Mouse (Mus musculus): ENCODE measurements around the gene Ankfn1.

Gene Ankfn1

DNA sequence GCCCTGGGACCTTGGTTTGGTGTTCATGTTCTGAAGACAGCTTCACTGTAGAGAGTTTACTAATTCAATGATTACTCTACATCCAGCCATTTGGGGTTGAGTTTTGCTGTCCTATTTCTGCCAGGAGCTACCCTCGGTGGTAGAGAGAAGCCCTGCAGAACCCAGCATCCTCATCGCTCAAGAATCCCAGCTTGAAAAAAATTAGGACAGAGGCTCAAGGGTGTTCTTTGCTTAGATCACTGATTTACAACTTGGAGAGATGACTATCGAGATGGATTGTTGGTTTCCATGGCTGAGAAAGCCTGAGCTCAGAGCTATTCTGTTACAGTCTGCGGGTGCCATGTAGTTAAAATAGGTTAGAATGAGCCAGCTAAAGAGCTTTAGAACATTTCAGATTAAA, 209.2 kb downstream of the Ankfn1 start:
- no peak for TF ChIP-seq GATA4 (IDR thresholded peaks at IDR 0.05; ENCODE audit: insufficient replicate concordance, low read length)

DNA sequence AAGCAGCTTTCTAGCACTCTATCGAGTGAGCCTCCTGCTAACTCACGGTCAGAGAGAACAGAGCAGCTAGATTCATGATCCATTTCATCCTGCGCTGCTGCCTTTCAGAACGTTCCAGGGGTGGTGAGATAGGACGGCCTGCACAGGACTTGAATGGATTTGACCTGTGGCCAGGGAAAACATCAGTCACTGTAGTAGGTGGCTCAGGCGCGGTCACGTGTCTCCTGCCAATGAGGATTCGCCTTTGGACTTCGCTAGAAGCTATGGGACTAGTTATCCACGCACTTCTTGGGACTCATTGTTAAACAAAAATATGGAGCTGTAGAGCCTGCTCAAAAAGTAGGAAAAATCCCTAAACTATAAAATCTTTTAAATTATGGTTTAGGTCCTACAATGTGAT, 226.0 kb downstream of the Ankfn1 start:
- TF ChIP-seq GATA4 (IDR thresholded peaks at IDR 0.05; ENCODE audit: insufficient replicate concordance, low read length): no peak

DNA sequence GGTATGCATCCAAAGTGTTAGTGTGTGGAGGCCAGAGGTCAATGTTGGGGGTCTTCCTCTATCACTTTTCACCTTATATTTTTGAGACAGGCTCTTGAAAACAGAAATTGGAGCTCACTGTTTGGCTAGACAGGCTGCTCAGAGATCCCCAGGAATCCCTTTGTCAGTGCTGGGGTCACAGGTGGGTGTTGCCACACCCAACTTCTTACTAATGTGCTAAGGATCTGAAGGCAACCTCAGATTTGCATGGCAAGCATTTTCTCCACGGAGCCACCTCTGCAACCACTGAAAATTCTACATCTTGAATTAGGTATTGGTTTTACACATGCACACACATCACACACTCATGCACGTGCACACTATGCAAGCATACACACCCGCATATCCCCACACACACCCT, 226.5 kb downstream of the Ankfn1 start:
- TF ChIP-seq GATA4 (IDR thresholded peaks at IDR 0.05; ENCODE audit: insufficient replicate concordance, low read length): no peak

DNA sequence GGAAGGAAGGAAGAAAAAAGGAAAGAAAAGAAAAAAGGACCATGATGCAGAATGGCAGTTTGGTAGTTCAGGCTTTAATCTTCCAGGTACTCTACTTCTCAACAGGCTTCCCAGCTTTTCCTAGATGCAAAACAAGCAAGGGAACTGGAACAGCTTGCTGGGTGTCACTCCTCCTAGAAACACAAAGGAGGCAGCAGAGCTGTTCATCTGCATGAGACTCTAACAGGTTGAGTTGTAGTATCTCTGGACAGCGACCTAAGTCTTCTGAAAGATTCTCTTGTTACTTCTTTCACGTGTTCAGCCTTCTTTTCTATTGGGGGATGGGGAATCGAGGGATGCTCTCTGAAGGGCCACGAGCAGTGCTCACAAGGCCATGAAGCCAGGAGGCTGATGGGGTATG, 228.7 kb downstream of the Ankfn1 start:
- TF ChIP-seq GATA4 (IDR thresholded peaks at IDR 0.05; ENCODE audit: insufficient replicate concordance, low read length): no peak

DNA sequence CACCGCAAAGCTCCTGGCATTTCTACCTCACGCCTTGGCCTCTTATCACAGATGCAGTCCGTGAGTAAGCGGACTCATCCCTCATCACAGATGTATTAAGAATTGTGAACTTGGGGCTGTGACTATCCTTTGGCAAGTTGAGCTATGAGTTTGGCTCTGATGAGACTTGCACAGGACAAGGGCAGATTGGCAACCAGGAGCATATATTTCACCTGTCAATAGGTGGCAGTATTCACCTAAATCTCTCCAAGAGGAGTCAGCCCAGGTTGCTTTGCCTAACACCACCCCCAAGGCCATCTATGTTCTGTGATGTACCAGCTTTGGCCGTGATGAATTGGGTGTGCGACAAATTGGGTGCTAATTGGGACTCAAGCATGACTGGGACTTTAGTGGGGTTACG, 231.3 kb downstream of the Ankfn1 start:
- TF ChIP-seq GATA4 (IDR thresholded peaks at IDR 0.05; ENCODE audit: insufficient replicate concordance, low read length): no peak

DNA sequence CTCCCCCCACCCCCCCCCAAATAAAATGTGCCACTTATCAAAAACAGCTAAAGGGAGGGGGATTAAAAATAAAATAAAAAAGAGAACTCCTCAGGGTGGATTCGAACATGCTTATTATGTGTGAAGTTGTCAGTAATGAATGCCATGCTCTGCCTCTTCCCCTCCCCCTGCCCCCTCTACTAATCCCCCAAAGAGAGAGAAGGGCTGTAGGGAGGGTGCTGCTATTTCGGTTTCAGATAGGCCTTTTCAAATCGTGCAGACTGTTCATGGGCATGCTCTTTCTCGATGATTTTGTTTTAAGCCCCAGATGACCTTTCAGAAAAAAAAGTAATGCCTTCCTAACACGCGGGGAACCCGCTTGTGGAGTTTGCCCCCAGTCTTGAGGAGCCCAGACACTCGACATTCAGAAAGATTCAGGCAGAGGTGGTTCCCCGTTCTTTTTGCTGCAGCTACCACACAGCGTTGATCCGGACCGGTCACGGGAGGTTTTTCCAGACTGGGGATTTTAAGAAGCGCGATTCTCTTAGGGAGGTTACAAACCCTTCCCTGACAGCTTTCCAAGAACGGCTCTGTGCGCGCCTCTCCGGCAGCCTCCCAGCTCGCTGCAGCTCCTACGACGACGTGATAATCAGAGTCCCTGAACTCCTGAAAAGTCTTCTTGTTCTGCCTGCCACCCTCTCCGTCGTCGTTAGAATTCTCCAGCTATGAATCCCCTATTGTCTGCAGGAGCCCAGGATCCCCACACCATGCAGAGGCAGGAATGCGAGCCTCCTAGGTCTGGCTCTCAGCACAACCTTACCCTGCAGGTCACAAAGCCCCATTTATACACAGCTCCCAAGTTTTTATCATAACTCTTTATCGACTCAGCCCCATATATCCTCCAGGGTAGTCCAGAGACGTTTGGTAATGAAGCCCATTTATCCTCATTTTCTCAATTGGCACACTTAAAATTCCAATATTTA, 232.3 kb downstream of the Ankfn1 start:
- no peak for TF ChIP-seq GATA4 (IDR thresholded peaks at IDR 0.05; ENCODE audit: insufficient replicate concordance, low read length)

DNA sequence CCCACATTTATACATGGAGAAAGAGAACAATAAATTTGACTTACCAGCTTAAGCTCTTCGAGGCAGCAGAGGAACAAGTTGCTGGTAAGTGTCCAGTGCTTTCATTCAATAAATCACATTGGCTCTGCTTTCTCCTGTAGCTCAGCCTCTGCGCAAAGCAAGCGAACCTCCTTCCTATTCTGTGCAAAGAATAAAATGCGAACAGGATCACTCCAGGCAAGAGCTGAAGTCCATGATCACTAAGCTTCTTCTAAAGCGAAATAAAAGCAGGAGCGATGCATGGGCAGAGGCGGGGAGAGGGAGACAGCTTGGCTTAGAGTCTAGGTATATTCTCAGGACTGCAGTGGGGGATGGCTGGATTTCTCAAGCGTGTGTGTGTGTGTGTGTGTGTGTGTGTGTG, 239.1 kb downstream of the Ankfn1 start:
- no peak for TF ChIP-seq GATA4 (IDR thresholded peaks at IDR 0.05; ENCODE audit: insufficient replicate concordance, low read length)

DNA sequence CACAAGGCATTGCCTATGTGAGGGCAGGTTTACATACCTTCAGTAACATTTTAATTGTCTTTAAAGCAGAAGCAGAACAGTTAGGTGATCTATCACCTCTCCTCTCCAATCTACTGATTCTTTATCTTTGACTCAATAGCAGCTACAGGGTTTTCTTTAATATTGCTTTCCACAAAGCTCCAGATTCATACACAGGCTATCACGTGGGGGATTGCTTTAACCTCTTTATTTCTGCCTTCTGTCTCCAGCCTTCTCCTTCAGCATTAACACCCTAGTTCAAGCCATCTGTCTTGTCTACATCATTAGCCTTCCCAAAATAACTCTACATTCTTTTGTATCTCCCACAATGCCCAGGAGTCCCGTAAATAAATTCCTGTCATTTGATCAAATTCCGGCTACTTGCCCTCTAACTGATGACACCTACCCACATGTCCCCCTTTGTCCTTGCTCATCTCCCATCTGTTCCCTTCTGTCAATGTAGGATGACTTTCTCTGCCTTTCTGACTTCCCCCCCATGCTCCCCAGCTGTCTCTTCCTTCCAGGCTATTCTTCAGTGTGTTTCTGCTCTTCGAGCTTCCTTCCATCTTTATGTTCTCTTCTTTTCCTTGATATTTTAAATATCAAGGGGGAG, 249.5 kb downstream of the Ankfn1 start:
- TF ChIP-seq GATA4 (IDR thresholded peaks at IDR 0.05; ENCODE audit: insufficient replicate concordance, low read length): no peak

DNA sequence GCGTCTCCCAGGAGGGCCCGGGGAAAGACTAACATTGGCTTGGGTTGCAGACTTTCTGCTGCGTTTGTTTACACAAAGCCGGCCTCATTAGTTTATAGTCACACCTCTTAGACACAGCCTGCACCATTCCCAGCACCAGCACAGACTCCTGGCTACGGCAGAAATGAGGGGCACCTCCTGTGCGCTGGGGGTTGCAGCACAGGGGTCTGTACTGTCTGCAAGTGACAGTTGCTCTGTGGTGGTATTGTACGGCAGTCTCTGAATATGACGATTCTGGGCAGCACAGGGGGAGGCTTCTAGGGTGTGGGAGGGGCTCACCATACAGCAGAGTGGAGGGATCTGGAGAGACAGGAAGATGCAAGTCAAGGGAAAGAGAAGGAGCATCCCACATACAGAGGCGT, 262.0 kb downstream of the Ankfn1 start:
- no peak for TF ChIP-seq GATA4 (IDR thresholded peaks at IDR 0.05; ENCODE audit: insufficient replicate concordance, low read length)

DNA sequence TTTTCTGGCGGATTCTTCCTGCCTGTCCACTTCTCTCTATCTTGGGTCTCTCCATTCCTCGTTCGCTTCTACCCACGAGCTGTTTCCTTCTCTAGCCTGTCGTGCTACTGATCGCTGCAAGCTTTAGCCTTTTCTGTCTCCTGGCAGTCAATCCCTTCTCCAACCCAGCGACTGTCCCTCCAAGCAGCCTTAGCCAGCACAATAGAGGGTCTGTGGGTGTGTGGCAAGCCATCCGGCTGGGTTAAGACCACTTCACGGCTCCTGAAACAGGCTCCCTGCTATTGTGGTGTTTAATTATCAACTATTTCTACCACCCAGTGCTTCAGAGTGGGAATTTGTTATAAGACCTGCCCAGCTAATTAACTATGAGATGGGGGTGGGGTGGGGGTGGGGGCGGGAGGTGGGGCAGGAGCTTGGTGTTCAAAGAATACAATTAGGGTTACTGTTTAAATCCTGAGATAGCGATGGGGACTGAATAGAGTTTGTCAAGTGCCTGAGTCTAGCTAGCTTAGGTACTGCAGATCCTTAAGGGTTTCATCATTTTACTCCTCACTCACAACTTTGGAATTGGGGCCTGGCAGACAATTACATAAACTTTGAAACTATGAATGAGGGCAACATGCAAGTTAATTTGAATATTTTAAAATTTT, 268.7 kb downstream of the Ankfn1 start:
- no peak for TF ChIP-seq GATA4 (IDR thresholded peaks at IDR 0.05; ENCODE audit: insufficient replicate concordance, low read length)

DNA sequence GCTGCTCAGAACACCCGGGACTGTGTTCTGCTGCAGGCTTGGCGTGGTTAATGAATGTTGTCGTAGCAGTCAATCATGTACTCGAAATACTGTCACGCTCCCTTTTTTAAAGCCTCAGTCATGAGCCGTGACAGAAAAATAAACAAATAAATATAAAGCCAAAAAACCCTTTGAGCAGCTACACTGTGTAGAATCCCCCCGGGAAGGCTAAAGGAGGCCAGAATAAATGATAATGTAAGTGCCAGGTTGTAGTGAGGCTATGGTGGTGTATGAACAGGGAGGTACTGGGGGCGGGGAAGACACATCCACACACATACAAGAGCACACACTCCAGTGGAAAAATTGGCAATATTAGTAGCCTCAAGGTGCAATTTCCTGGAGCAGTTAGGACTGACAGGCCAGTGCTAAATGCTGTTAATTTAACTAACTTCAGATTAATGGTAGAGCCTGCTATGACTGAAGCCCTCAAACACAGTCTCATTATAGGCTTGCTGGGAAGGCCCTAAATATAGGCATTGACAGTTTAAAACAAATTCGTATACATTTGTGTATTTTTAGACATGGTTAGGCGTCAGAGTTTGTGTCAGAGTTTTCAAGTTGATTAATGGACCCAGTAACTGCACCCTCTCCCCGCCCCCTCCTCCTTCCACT, 270.7 kb downstream of the Ankfn1 start:
- TF ChIP-seq GATA4 (IDR thresholded peaks at IDR 0.05; ENCODE audit: insufficient replicate concordance, low read length): no peak

DNA sequence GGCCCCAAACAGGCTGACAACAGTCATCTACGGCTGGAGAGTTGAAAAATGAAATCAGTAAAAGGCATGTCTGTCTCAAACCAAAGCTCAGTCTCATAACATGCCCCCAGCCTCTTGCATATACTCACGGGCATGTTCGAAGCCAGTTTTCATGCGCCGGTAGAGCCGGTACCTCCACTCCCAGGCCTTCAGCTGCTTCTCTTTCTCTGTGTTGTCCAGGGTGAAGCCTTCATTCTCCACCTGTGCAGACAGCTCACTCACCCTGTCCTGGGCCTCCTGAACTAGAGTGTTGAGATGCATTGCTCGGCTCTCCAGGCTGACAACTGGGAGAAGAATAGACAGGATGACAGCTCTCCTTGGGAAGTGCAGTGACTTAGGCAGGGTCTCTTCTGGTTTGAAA, 272.4 kb downstream of the Ankfn1 start:
- TF ChIP-seq GATA4 (IDR thresholded peaks at IDR 0.05; ENCODE audit: insufficient replicate concordance, low read length): no peak

DNA sequence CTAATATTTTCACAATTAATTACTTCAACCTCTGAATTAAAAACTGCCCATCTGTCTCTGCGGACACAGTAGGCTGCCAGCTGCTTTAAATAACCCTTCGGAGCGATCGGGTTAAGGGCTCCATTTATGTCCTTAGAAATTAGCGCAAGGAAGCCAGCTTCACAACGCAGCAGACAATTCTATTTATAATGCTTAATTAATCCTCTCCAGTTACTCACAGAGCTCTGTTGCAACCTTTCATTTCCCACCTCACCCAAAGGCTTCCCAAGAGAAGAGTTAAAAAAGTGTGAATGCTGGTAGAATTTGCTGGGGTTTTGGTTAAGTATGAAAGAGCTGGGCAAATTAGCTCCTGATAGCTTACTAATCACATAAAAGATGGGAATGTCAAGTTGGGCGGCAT, 275.7 kb downstream of the Ankfn1 start:
- TF ChIP-seq GATA4 (IDR thresholded peaks at IDR 0.05; ENCODE audit: insufficient replicate concordance, low read length): no peak

DNA sequence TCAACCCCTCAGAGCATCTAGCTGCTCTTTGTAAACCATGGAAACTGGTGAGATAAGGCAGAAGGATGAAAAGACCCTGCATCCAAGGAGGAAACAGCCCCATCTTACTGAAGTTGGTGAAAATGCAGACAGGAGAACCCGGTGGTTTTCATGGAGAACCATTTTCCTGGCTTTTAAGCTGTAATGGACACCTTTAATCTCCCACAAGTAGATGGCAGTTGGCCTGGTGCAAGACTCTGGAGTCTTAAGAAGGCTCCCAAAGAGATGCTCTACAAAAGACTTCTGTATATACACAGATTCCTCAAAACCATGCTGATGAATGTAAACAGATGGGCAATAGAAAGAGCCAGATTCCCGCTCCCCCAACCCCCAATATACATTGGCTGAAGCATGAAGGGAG, 276.5 kb downstream of the Ankfn1 start:
- no peak for TF ChIP-seq GATA4 (IDR thresholded peaks at IDR 0.05; ENCODE audit: insufficient replicate concordance, low read length)

DNA sequence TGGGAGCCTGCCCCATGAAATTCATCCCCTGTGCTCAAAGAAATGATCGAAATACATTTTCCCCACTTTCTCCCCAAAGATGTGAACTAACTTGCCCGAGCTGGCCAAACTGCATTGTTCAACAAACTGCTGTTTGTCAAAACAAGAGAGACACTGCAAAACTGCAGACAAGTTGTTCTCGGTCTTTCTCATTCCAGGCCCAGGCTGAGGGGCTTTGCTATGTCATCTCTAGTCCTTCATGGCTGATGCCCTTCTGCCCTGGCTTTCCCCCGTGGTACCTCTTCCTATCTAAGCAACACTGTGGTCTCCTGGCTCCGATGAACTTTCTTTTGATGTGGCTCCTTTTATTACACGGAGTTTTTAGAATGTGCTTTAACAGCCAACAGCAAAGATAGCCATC, 296.4 kb downstream of the Ankfn1 start:
- TF ChIP-seq GATA4 (IDR thresholded peaks at IDR 0.05; ENCODE audit: insufficient replicate concordance, low read length): no peak
